Mouse (Mus musculus): ENCODE measurements around the gene Pla2g2c.

Gene Pla2g2c

GRCm38 (mm10) chr4:138709246-138709645, 15.3 kb upstream of the Pla2g2c start:
- no peak for DNase-seq (ENCODE audit: low spot score in 2 of 2)

DNA sequence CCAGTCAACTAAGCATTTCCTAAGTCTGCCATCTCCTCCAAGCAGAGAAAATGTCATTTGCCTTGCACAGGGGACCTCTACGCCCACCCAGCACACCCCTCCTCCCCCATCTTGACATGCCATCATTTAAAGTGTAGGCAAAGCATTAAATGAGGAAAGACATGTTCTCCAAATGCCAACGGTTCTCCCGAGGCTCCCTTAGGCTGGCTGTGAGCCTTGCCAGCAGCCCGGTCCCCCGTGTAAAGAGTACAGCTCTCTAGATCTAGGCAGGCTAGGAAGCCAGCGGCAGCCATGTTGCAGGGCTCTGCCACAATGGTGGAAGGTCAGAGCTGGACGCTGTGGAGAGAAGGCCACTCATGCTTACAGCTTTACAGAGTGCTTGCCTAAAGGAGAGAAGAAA, 14.6 kb upstream of the Pla2g2c start:
- DNase-seq (ENCODE audit: low spot score in 2 of 2): no peak

DNA sequence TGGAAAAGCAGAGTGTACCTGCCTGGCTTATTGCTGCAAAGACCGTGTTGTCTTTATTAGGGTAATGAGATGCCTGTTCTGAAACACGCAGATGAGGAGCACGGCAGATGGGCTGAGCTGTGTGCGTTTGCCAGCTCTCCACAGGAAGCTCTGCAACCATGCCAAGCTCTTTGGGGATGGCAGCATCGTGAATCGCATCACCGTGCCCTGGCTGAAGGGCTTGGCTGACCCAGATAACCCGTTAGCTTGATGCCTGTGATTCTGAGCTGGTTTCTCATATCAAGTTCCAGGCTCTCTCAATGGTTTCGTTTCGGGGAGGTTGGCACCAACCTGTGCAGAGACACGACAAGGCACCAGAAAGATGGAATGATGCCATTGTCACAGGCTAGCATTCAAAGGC, 14.0 kb upstream of the Pla2g2c start:
- no peak for DNase-seq (ENCODE audit: low spot score in 2 of 2)

GRCm38 (mm10) chr4:138711051-138711820, 13.4 kb upstream of the Pla2g2c start:
- no peak for DNase-seq (ENCODE audit: low spot score in 2 of 2)

- no peak for DNase-seq (ENCODE audit: low spot score in 2 of 2)
Observed at GRCm38 (mm10) chr4:138712096-138712495, 12.5 kb upstream of the Pla2g2c start.

DNA sequence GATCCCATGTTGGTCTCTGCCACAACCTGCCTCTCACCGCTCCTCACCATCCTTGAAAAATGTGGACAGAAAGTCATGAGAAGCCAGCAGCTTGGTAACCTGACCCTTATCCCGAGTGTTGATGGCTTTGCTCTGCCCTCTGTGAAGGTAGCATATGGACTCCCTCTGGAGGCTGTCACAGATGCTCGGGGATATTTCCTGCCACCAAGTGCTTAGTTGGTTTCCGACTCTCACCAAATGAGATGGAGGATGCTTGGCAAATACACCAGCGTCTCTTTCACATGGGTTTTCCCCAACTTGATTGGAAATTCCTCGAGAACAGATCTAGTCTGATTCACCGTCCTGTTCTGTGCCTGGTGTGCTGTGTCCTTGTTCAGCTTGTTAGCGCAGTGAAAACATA, 12.0 kb upstream of the Pla2g2c start:
- DNase-seq (ENCODE audit: low spot score in 2 of 2): no peak

- DNase-seq (ENCODE audit: low spot score in 2 of 2): no peak
Observed at GRCm38 (mm10) chr4:138714186-138714585, 10.4 kb upstream of the Pla2g2c start.

- DNase-seq (ENCODE audit: low spot score in 2 of 2): no peak
Observed at GRCm38 (mm10) chr4:138716697-138717096, 7.9 kb upstream of the Pla2g2c start.

DNA sequence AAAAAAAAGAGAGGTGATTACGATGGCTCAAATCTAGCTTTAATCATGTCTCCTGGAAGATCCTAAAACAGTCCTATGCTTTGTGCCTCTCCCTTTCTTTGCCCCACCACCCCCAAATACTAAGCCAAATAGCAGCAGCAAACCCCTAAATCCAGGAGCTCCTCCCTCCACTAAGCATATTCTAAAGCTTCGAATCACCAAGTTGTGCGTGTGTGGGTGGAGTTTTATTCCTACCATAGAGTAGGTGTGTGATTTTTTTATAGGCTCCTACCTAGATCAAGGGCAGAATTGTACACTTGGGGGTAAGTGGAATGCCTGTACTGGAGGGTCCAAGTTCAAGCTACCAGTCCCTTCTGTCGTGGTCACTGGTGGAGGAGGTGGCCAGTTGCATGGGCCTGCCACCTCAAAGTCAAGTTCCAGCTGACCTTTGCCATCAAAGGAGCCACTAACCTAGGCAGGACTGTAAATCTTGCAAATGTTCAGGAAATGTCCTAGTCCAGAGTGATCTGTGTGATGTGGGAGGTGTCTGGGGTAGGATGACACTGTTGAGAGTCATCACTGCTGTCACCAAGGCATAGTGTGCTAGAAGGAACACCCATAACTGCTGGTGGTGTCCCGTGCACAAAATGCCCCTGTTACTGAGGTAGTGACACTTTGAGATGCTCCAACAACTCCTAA, 5.9 kb upstream of the Pla2g2c start:
- DNase-seq (ENCODE audit: low spot score in 2 of 2): no peak

GRCm38 (mm10) chr4:138719264-138719596, 5.4 kb upstream of the Pla2g2c start:
- no peak for DNase-seq (ENCODE audit: low spot score in 2 of 2)

DNA sequence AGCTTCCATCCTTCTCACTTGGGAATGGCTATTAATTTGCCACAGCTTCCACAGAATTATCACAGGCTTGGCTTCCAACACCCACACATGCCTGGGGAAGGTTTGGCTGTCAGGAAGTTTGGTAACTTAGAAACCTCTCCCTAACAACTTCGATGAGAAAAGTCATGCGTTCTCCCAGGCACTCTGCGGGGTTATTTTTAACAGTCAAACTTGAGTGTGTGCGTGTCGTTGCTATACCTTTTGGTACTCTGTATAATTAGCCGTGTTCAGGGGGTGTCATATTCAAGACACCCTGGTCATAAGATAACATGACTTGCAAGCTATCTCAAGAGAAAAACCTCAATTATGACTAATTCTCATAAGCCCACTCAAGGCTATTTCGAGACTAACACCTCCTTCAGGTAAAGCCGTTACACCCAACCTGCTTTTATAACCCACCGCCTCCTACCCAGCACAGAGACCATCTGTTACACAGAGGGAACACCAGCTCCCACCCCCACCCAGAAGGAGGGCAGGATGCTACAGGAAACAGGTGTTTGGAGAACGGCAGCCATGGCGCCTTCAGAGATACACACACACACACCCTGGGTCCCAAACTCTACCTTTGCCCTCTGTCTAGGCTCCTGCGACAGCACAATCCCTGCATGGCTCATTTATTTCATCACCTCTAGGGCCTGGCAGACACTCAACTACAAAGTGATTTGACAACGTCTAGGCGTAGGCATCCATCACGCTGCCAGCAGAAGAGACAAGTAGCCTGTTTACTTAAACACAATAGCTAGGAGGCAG, 905 bp upstream of the Pla2g2c start:
- DNase-seq (ENCODE audit: low spot score in 2 of 2): peak; percentile 79 to 90

GRCm38 (mm10) chr4:138725127-138725461, 502 bp downstream of the Pla2g2c start:
- no peak for DNase-seq (ENCODE audit: low spot score in 2 of 2)

- no peak for DNase-seq (ENCODE audit: low spot score in 2 of 2)
Observed at GRCm38 (mm10) chr4:138725751-138726150, 1.2 kb downstream of the Pla2g2c start.

GRCm38 (mm10) chr4:138729018-138729703, 4.6 kb downstream of the Pla2g2c start:
- DNase-seq (ENCODE audit: low spot score in 2 of 2): no peak

GRCm38 (mm10) chr4:138734105-138734504, 9.5 kb downstream of the Pla2g2c start:
- DNase-seq (ENCODE audit: low spot score in 2 of 2): no peak

- DNase-seq (ENCODE audit: low spot score in 2 of 2): no peak
Observed at GRCm38 (mm10) chr4:138734863-138735262, 10.3 kb downstream of the Pla2g2c start.

GRCm38 (mm10) chr4:138737031-138737430, 12.4 kb downstream of the Pla2g2c start, which contains the start of gene Ubxn10:
TSS of gene Ubxn10 (minus strand) at chr4:138737167.
- no peak for DNase-seq (ENCODE audit: low spot score in 2 of 2)

- DNase-seq (ENCODE audit: low spot score in 2 of 2): peak in 1 of 2 experiments; percentile 49
Observed at GRCm38 (mm10) chr4:138739136-138739851, 14.7 kb downstream of the Pla2g2c start.

DNA sequence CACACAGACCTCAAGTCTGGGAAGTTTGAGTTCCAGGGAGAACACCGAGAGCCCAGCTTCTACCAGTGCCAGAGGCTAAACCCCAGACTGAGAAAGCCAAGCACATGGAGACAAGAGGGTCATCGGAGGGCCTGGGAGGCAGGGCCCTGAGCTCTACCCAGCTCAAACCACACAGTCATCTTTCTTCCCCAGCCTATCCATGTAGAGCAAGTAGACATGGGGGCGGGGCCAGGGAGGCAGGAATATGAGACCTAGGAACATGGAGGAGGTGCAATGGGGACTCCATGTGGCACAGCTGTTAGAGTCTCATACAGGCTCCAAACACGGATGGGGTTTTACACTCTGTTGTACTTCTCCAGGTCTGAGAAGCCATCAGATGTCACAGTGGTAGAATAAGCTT, 21.3 kb downstream of the Pla2g2c start:
- no peak for DNase-seq (ENCODE audit: low spot score in 2 of 2)

- no peak for DNase-seq (ENCODE audit: low spot score in 2 of 2)
Observed at GRCm38 (mm10) chr4:138746866-138747265, 22.3 kb downstream of the Pla2g2c start.

DNA sequence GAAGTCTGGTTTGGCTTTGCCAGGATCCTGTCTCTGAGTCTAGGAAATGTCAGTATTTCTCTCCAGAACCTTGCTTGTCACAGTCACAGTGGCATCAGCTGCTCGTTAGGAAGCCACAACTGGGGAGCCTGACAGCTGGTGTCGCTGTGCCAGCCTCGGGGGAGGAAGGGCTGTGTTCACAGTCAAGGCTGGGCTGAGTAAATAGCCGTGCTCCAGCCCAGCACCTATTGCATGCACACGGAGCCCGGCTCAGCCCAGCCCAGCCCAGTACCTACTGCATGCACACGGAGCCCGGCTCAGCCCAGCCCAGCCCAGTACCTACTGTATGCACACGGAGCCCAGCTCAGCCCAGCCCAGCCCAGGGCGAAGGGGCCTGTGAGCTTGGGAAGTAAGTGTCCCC, 23.3 kb downstream of the Pla2g2c start:
- DNase-seq (ENCODE audit: low spot score in 2 of 2): peak; percentile 65
